Mouse (Mus musculus): ENCODE results near the gene Hist1h2af.

Gene Hist1h2af

GRCm38 (mm10) chr13:23515281-23515680 is 18.4 kb upstream of the Hist1h2af start:
- no peak for DNase-seq (ENCODE audit: low spot score in 2 of 2)

- DNase-seq (ENCODE audit: low spot score in 2 of 2): no peak
These were observed 17.7 kb upstream of the Hist1h2af start for GRCm38 (mm10) chr13:23515826-23516620.

GRCm38 (mm10) chr13:23516822-23517602 is 16.7 kb upstream of the Hist1h2af start:
- DNase-seq (ENCODE audit: low spot score in 2 of 2): peak in 1 of 2 experiments; percentile 70

GRCm38 (mm10) chr13:23517603-23518294 is 16.0 kb upstream of the Hist1h2af start:
- DNase-seq (ENCODE audit: low spot score in 2 of 2): peak; percentile 83 to 94

- DNase-seq (ENCODE audit: low spot score in 2 of 2): no peak
These were observed 15.5 kb upstream of the Hist1h2af start for GRCm38 (mm10) chr13:23518295-23518603.

- peak; percentile 50 to 83 for DNase-seq (ENCODE audit: low spot score in 2 of 2)
These were observed 14.8 kb upstream of the Hist1h2af start for GRCm38 (mm10) chr13:23518885-23519284.

- DNase-seq (ENCODE audit: low spot score in 2 of 2): peak; percentile 63 to 81
These were observed 14.3 kb upstream of the Hist1h2af start for GRCm38 (mm10) chr13:23519416-23519815.

GRCm38 (mm10) chr13:23521703-23522102 is 12.0 kb upstream of the Hist1h2af start:
- DNase-seq (ENCODE audit: low spot score in 2 of 2): peak; percentile 42 to 74

GRCm38 (mm10) chr13:23523976-23524375 is 9.7 kb upstream of the Hist1h2af start:
- DNase-seq (ENCODE audit: low spot score in 2 of 2): no peak

GRCm38 (mm10) chr13:23524654-23525053 is 9.1 kb upstream of the Hist1h2af start:
- peak in 1 of 2 experiments; percentile 50 for DNase-seq (ENCODE audit: low spot score in 2 of 2)

GRCm38 (mm10) chr13:23525901-23526300 is 7.8 kb upstream of the Hist1h2af start:
- no peak for DNase-seq (ENCODE audit: low spot score in 2 of 2)

- peak; percentile 85 to 96 for DNase-seq (ENCODE audit: low spot score in 2 of 2)
These were observed 7.4 kb upstream of the Hist1h2af start for GRCm38 (mm10) chr13:23526312-23526711.

GRCm38 (mm10) chr13:23529005-23529404 is 4.7 kb upstream of the Hist1h2af start:
- no peak for DNase-seq (ENCODE audit: low spot score in 2 of 2)

- no peak for DNase-seq (ENCODE audit: low spot score in 2 of 2)
These were observed 4.1 kb upstream of the Hist1h2af start for GRCm38 (mm10) chr13:23529480-23530165.

GRCm38 (mm10) chr13:23530181-23530900 is 3.4 kb upstream of the Hist1h2af start:
- peak; percentile 54 to 76 for DNase-seq (ENCODE audit: low spot score in 2 of 2)

GRCm38 (mm10) chr13:23530901-23531875 is 2.5 kb upstream of the Hist1h2af start, which contains the start of gene Hist1h4h:
TSS of gene Hist1h4h (plus strand) at chr13:23531050.
- DNase-seq (ENCODE audit: low spot score in 2 of 2): peak; percentile 96 to 97

GRCm38 (mm10) chr13:23532262-23533075 is 1.2 kb upstream of the Hist1h2af start:
- DNase-seq (ENCODE audit: low spot score in 2 of 2): no peak

- no peak for DNase-seq (ENCODE audit: low spot score in 2 of 2)
These were observed 844 bp downstream of the Hist1h2af start for GRCm38 (mm10) chr13:23534368-23535131.
